ENCODE assay signal across 10 mouse cellular contexts in the genomic region with DNA sequence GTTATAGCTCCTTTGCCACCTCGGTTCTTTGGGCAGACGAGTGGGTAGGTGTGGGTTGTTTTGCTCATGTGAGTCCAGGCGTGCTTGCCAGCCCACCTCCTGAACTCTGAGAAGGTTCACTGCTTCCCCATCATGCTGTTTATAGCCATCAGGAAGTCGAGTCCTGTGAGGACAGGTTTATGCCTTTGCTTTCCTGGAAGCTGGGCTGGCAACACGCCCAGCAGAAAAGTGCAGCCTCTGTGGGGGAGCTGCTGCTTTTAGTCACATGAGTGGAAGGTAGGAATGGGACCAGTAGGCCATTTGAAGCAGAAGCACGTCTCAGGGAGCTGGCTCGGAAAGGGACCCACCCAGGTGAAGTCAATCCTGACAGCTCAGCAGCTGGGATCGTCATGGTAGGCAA. TPM values are rescaled to one million over a fixed set of nuclear protein-coding genes. Genes with fewer than 3 reads are reported as not detected.
DNase-seq lines count a peak whose midpoint lies in the region; ATAC-seq and TF ChIP-seq lines count a peak whose summit lies in the region.
"Had no signal": no experiment of that assay in that cellular context is flagged by ENCODE, and none has a peak within 500 bp of the region (broad histone marks: within the 10 kb centered on the region; RNA-seq: fewer than 3 reads in every experiment).

No protein-coding gene starts in this region.

- no peaks in the 10 kb centered on the region for H3K27me3 ChIP-seq in limb, embryonic 12.5 days
- H3K27me3 ChIP-seq in limb, embryonic 10.5 days (ENCODE audit: low read depth, poor library complexity, severe bottlenecking), result no peaks in the 10 kb centered on the region
- no peaks in the 10 kb centered on the region for H3K27me3 ChIP-seq in intestine, postnatal 0 days (replicated peaks; ENCODE audit: control insufficient read depth, insufficient read depth, low read length)
- H3K27me3 ChIP-seq in lung, postnatal 0 days (replicated peaks; ENCODE audit: insufficient read depth, low read length), result no peaks in the 10 kb centered on the region
- no peaks in the 10 kb centered on the region for H3K27me3 ChIP-seq in hindbrain, embryonic 16.5 days (replicated peaks; ENCODE audit: control insufficient read depth, insufficient read depth, low read length)
- no peaks in the 10 kb centered on the region for H3K27me3 ChIP-seq in hindbrain, embryonic 11.5 days (ENCODE audit: control insufficient read depth, insufficient read depth, low read length)
- H3K27me3 ChIP-seq: forebrain, embryonic 12.5 days had no signal

- H3K9ac ChIP-seq in limb, embryonic 12.5 days (replicated peaks), result no peak overlapping the region
- H3K9ac ChIP-seq in intestine, postnatal 0 days (ENCODE audit: low read depth, low read length), result no peak overlapping the region
- H3K9ac ChIP-seq in lung, postnatal 0 days (replicated peaks; ENCODE audit: low read depth), result no peak overlapping the region
- H3K9ac ChIP-seq in hindbrain, embryonic 16.5 days (ENCODE audit: low read depth, low read length), result no peak overlapping the region
- H3K9ac ChIP-seq in hindbrain, embryonic 11.5 days (ENCODE audit: low read depth, low read length), result no peak overlapping the region
- H3K9ac ChIP-seq: forebrain, embryonic 12.5 days had no signal

- no peak for TF ChIP-seq CTCF in intestine, postnatal 0 days (IDR thresholded peaks at IDR 0.05; ENCODE audit: low read depth)
- no peak for TF ChIP-seq CTCF in lung, postnatal 0 days (IDR thresholded peaks at IDR 0.05)

- no peak for DNase-seq in limb, embryonic 10.5 days (ENCODE audit: low spot score)
- peak; percentile 64 to 65 for DNase-seq in heart, adult 9 months (ENCODE audit: low spot score in 2 of 2)
- peak; percentile 47 for DNase-seq in lung, postnatal 0 days (ENCODE audit: low spot score)
- no peak for DNase-seq in hindbrain, embryonic 11.5 days (ENCODE audit: low spot score)
- DNase-seq in left cerebral cortex, adult 9 months (ENCODE audit: low spot score in 2 of 2), result no peak

- peak; percentile 45; the same call in 1 of the 2 replicates for ATAC-seq in limb, embryonic 12.5 days (ENCODE audit: insufficient number of reproducible peaks, insufficient read depth, low FRiP score, low TSS enrichment, low read depth)
- peak; percentile 37 for ATAC-seq in intestine, postnatal 0 days
- ATAC-seq in lung, postnatal 0 days, result peak; percentile 40
- no peak for ATAC-seq in hindbrain, embryonic 16.5 days
- ATAC-seq in hindbrain, embryonic 11.5 days (ENCODE audit: low FRiP score), result no peak

- no peak overlapping the region for H3K4me3 ChIP-seq in limb, embryonic 12.5 days (replicated peaks)
- no peak overlapping the region for H3K4me3 ChIP-seq in limb, embryonic 10.5 days
- no peak overlapping the region for H3K4me3 ChIP-seq in intestine, postnatal 0 days (ENCODE audit: low read depth, low read length)
- H3K4me3 ChIP-seq in lung, postnatal 0 days (ENCODE audit: low read depth, low read length), result no peak overlapping the region
- no peak overlapping the region for H3K4me3 ChIP-seq in hindbrain, embryonic 16.5 days (ENCODE audit: low read length)
- no peak overlapping the region for H3K4me3 ChIP-seq in hindbrain, embryonic 11.5 days (ENCODE audit: low read depth, low read length)
- H3K4me3 ChIP-seq: forebrain, embryonic 12.5 days had no signal

- H3K4me1 ChIP-seq in limb, embryonic 12.5 days (replicated peaks), result peaks cover 31% of the 10 kb centered on the region
- peaks cover 29% of the 10 kb centered on the region for H3K4me1 ChIP-seq in limb, embryonic 10.5 days
- peaks cover 31% of the 10 kb centered on the region for H3K4me1 ChIP-seq in intestine, postnatal 0 days (replicated peaks; ENCODE audit: control insufficient read depth, insufficient read depth, low read length)
- H3K4me1 ChIP-seq in lung, postnatal 0 days (ENCODE audit: insufficient read depth, low read depth, low read length), result peaks cover 5% of the 10 kb centered on the region
- H3K4me1 ChIP-seq in hindbrain, embryonic 16.5 days (ENCODE audit: control insufficient read depth, insufficient read depth, low read depth, low read length), result peaks cover 28% of the 10 kb centered on the region
- peaks cover 4% of the 10 kb centered on the region; the same call in 1 of the 2 replicates for H3K4me1 ChIP-seq in hindbrain, embryonic 11.5 days (replicated peaks; ENCODE audit: control insufficient read depth, insufficient read depth, low read length)

- no peak for TF ChIP-seq EP300 in lung, postnatal 0 days (IDR thresholded peaks at IDR 0.05)

- H3K4me2 ChIP-seq in limb, embryonic 12.5 days, result no peak overlapping the region
- H3K4me2 ChIP-seq in intestine, postnatal 0 days (replicated peaks; ENCODE audit: low read depth), result no peak overlapping the region
- no peak overlapping the region for H3K4me2 ChIP-seq in lung, postnatal 0 days (replicated peaks; ENCODE audit: low read depth, low read length)
- no peak overlapping the region for H3K4me2 ChIP-seq in hindbrain, embryonic 16.5 days (ENCODE audit: low read length)
- H3K4me2 ChIP-seq in hindbrain, embryonic 11.5 days (replicated peaks; ENCODE audit: low read depth, low read length), result no peak overlapping the region
- H3K4me2 ChIP-seq: forebrain, embryonic 12.5 days had no signal

- peak overlapping the region; percentile 50; the same call in 1 of the 2 replicates for H3K27ac ChIP-seq in limb, embryonic 12.5 days
- no peak overlapping the region for H3K27ac ChIP-seq in limb, embryonic 10.5 days
- H3K27ac ChIP-seq in intestine, postnatal 0 days (ENCODE audit: low read depth, low read length), result peak overlapping the region; percentile 60
- no peak overlapping the region; the same call in 1 of the 2 replicates for H3K27ac ChIP-seq in lung, postnatal 0 days (ENCODE audit: low read length)
- H3K27ac ChIP-seq in hindbrain, embryonic 16.5 days (ENCODE audit: low read depth, low read length), result no peak overlapping the region
- H3K27ac ChIP-seq in hindbrain, embryonic 11.5 days (ENCODE audit: low read depth, low read length), result no peak overlapping the region
- H3K27ac ChIP-seq: forebrain, embryonic 12.5 days had no signal

- WGBS in limb, embryonic 12.5 days, result 38% methylated on average over 8 of the region's 8 CpGs
- 83% methylated on average over 8 of the region's 8 CpGs for WGBS in limb, embryonic 10.5 days
- 23% methylated on average over 8 of the region's 8 CpGs for WGBS in intestine, postnatal 0 days
- 33% methylated on average over 8 of the region's 8 CpGs for WGBS in lung, postnatal 0 days
- 70% methylated on average over 8 of the region's 8 CpGs for WGBS in hindbrain, embryonic 16.5 days
- 93% methylated on average over 8 of the region's 8 CpGs for WGBS in hindbrain, embryonic 11.5 days

- H3K36me3 ChIP-seq in limb, embryonic 12.5 days, result peaks cover 34% of the 10 kb centered on the region
- H3K36me3 ChIP-seq in limb, embryonic 10.5 days, result peaks cover 31% of the 10 kb centered on the region
- H3K36me3 ChIP-seq in intestine, postnatal 0 days (ENCODE audit: control insufficient read depth, insufficient read depth), result peaks cover 32% of the 10 kb centered on the region
- H3K36me3 ChIP-seq in lung, postnatal 0 days (ENCODE audit: insufficient read depth, low read length), result no peaks in the 10 kb centered on the region
- no peaks in the 10 kb centered on the region for H3K36me3 ChIP-seq in hindbrain, embryonic 16.5 days (ENCODE audit: control insufficient read depth, insufficient read depth, low read length)
- 0 out of 2 replicates have a peak, but pooled peaks cover 2% of the 10 kb centered on the region for H3K36me3 ChIP-seq in hindbrain, embryonic 11.5 days (ENCODE audit: control insufficient read depth, insufficient read depth, low read length)

- H3K9me3 ChIP-seq in limb, embryonic 12.5 days, result no peaks in the 10 kb centered on the region
- H3K9me3 ChIP-seq in limb, embryonic 10.5 days (replicated peaks), result no peaks in the 10 kb centered on the region
- no peaks in the 10 kb centered on the region for H3K9me3 ChIP-seq in intestine, postnatal 0 days (ENCODE audit: control insufficient read depth)
- H3K9me3 ChIP-seq in lung, postnatal 0 days (ENCODE audit: low read length), result no peaks in the 10 kb centered on the region
- H3K9me3 ChIP-seq in hindbrain, embryonic 16.5 days (ENCODE audit: control insufficient read depth, low read length), result no peaks in the 10 kb centered on the region
- H3K9me3 ChIP-seq in hindbrain, embryonic 11.5 days (ENCODE audit: control insufficient read depth, low read length), result no peaks in the 10 kb centered on the region
- H3K9me3 ChIP-seq: forebrain, embryonic 12.5 days; G1E had no signal

RNA-seq across cellular contexts. Expression of a gene that starts 11.5 kb away (rescaled TPM):
- 4.9 and 12.0 TPM in 2 replicates for polyA plus RNA-seq in limb, embryonic 12.5 days (2016; fragmentation: Nextera tagmentation; extraction: Ambion mirVana)
- 3.0 and 3.6 TPM in 2 replicates for polyA plus RNA-seq in limb, embryonic 10.5 days (2016; fragmentation: Nextera tagmentation; extraction: Ambion mirVana)
- polyA plus RNA-seq in intestine, postnatal 0 days (2015; fragmentation: Nextera tagmentation; extraction: Ambion mirVana), result 6.4 and 6.7 TPM in 2 replicates
- 4.9 and 6.3 TPM in 2 replicates for polyA plus RNA-seq in lung, postnatal 0 days (2015; fragmentation: Nextera tagmentation; extraction: Ambion mirVana)
- 9.5 and 11.7 TPM in 2 replicates for polyA plus RNA-seq in hindbrain, embryonic 16.5 days (2015; fragmentation: Nextera tagmentation; extraction: Ambion mirVana)
- polyA plus RNA-seq in hindbrain, embryonic 11.5 days (2014; fragmentation: Nextera tagmentation; extraction: Ambion mirVana), result 10.7 and 14.9 TPM in 2 replicates

Comparison
In these comparisons a context has a peak if more than half of its experiments do, and no peak if none do; other contexts are left out.
1. H3K27ac ChIP-seq: peak in limb, embryonic 12.5 days (single experiment) and intestine, postnatal 0 days (single experiment); none in limb, embryonic 10.5 days (single experiment), lung, postnatal 0 days (single experiment), hindbrain, embryonic 16.5 days (single experiment) and hindbrain, embryonic 11.5 days (single experiment).
2. ATAC-seq: peak in limb, embryonic 12.5 days (single experiment), intestine, postnatal 0 days (single experiment) and lung, postnatal 0 days (single experiment); none in hindbrain, embryonic 16.5 days (single experiment) and hindbrain, embryonic 11.5 days (single experiment).
3. DNase-seq: peak in heart, adult 9 months (2 of 2) and lung, postnatal 0 days (single experiment); none in limb, embryonic 10.5 days (single experiment), hindbrain, embryonic 11.5 days (single experiment) and left cerebral cortex, adult 9 months (0 of 2).